Mouse (Mus musculus) ovary, adult 10 weeks (tissue): Measurements from ENCODE around the gene 2200002J24Rik. TPM values are rescaled to one million over a fixed set of nuclear protein-coding genes. Genes with fewer than 3 reads are reported as not detected.

Experiments
- polyA plus RNA-seq: library from polyadenylated mRNA; stranded (reverse); fragments of 350-450 nt; fragmentation: Illumina TruSeq; extraction: RNeasy Lipid Tissue Mini Kit (QIAGEN cat#74804); gene quantifications from one replicate; pipeline ENCODE4 v1.2.3, GENCODE M21; 2014

The 2200002J24Rik gene
- polyA plus RNA-seq, result not detected

GRCm38 (mm10) chr7:30698589-30698988 is at the start of gene 2200002J24Rik:
2200002J24Rik (plus strand) TSS chr7:30698926.

GRCm38 (mm10) chr7:30649591-30650540 is 48.9 kb upstream of the 2200002J24Rik start, which contains the start of gene Rbm42:
Rbm42 (minus strand) TSS chr7:30650317.

GRCm38 (mm10) chr7:30664529-30665200 is 34.1 kb upstream of the 2200002J24Rik start, which contains the start of gene Haus5:
Haus5 (minus strand) TSS chr7:30664994.

GRCm38 (mm10) chr7:30671480-30671879 is 27.2 kb upstream of the 2200002J24Rik start, which contains the start of gene Pmis2:
Pmis2 (minus strand) TSS chr7:30671605.

GRCm38 (mm10) chr7:30711942-30712341 is 13.2 kb downstream of the 2200002J24Rik start, which contains the start of gene Atp4a:
Atp4a (plus strand) TSS chr7:30712209.

GRCm38 (mm10) chr7:30729396-30730063 is 30.8 kb downstream of the 2200002J24Rik start, which contains the start of gene Tmem147:
Tmem147 (minus strand) TSS chr7:30729540.

GRCm38 (mm10) chr7:30743617-30744016 is 44.9 kb downstream of the 2200002J24Rik start, which contains the start of gene Gapdhs:
Gapdhs (minus strand) TSS chr7:30743681.

Other genes starting within 250 kb of the 2200002J24Rik start
- not detected for gene Kirrel2, start 241.2 kb upstream of the 2200002J24Rik start, polyA plus RNA-seq
- gene Nphs1, start 240.6 kb upstream of the 2200002J24Rik start, polyA plus RNA-seq, result not detected
- gene Prodh2, start 205.3 kb upstream of the 2200002J24Rik start, polyA plus RNA-seq, result not detected
- gene Arhgap33, start 163.9 kb upstream of the 2200002J24Rik start, polyA plus RNA-seq, result 0.23 TPM
- 22.5 TPM for gene Hspb6, start 146.7 kb upstream of the 2200002J24Rik start, polyA plus RNA-seq
- gene Proser3, start 146.6 kb upstream of the 2200002J24Rik start, polyA plus RNA-seq, result 2.0 TPM
- gene Lin37, start 139.1 kb upstream of the 2200002J24Rik start, polyA plus RNA-seq, result 5.0 TPM
- gene U2af1l4, start 135.6 kb upstream of the 2200002J24Rik start, polyA plus RNA-seq, result 8.5 TPM
- gene Gm49396, start 135.6 kb upstream of the 2200002J24Rik start, polyA plus RNA-seq, result 1.1 TPM
- gene Psenen, start 135.3 kb upstream of the 2200002J24Rik start, polyA plus RNA-seq, result 24.5 TPM
- not detected for gene Igflr1, start 133.5 kb upstream of the 2200002J24Rik start, polyA plus RNA-seq
- gene Kmt2b, start 110.2 kb upstream of the 2200002J24Rik start, polyA plus RNA-seq, result 4.7 TPM
- not detected for gene Zbtb32, start 100.0 kb upstream of the 2200002J24Rik start, polyA plus RNA-seq
- 0.34 TPM for gene Upk1a, start 86.1 kb upstream of the 2200002J24Rik start, polyA plus RNA-seq
- 586 TPM for gene Cox6b1, start 72.8 kb upstream of the 2200002J24Rik start, polyA plus RNA-seq
- not detected for gene Etv2, start 63.1 kb upstream of the 2200002J24Rik start, polyA plus RNA-seq
- not detected for gene Rbm42, start 48.6 kb upstream of the 2200002J24Rik start, polyA plus RNA-seq
- 1.1 TPM for gene Haus5, start 33.9 kb upstream of the 2200002J24Rik start, polyA plus RNA-seq
- not detected for gene Pmis2, start 27.3 kb upstream of the 2200002J24Rik start, polyA plus RNA-seq
- gene Atp4a, start 13.3 kb downstream of the 2200002J24Rik start, polyA plus RNA-seq, result not detected
- gene Tmem147, start 30.6 kb downstream of the 2200002J24Rik start, polyA plus RNA-seq, result 12.8 TPM
- not detected for gene Gapdhs, start 44.8 kb downstream of the 2200002J24Rik start, polyA plus RNA-seq
- gene Sbsn, start 52.5 kb downstream of the 2200002J24Rik start, polyA plus RNA-seq, result 1.2 TPM
- 16.0 TPM for gene Dmkn, start 64.8 kb downstream of the 2200002J24Rik start, polyA plus RNA-seq
- not detected for gene Krtdap, start 89.0 kb downstream of the 2200002J24Rik start, polyA plus RNA-seq
- 0.23 TPM for gene Ffar2, start 124.8 kb downstream of the 2200002J24Rik start, polyA plus RNA-seq
- not detected for gene Ffar3, start 157.3 kb downstream of the 2200002J24Rik start, polyA plus RNA-seq
- not detected for gene Ffar1, start 162.6 kb downstream of the 2200002J24Rik start, polyA plus RNA-seq
- 4.0 TPM for gene Cd22, start 181.4 kb downstream of the 2200002J24Rik start, polyA plus RNA-seq
- not detected for gene Mag, start 215.9 kb downstream of the 2200002J24Rik start, polyA plus RNA-seq
- gene Hamp2, start 225.8 kb downstream of the 2200002J24Rik start, polyA plus RNA-seq, result not detected
- gene Hamp, start 245.1 kb downstream of the 2200002J24Rik start, polyA plus RNA-seq, result not detected